Mouse (Mus musculus): Measurements from ENCODE around the gene Stmnd1. TPM values are rescaled to one million over a fixed set of nuclear protein-coding genes. Genes with fewer than 3 reads are reported as not detected.

Gene Stmnd1
- polyA plus RNA-seq, 1 experiment from 2014 or later: 0.10 TPM

DNA sequence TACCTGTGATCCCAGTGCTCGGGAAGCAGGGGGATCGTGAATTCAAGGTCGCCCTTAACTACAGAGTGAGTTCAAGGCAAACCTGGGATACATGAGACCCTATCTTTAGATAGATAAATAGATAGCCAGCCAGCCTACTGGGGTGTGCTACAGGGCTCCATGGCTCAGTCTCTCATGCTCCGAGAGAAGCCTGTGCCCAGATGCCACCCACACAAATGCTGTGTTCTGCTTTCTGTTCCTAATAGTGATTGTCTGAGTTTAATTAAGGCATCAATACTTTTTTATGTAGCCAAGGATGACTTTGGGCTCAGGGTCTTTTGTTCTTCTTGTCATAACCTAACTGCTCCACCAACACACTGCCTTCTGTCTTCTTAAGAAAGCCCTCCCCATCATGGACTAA is 2.2 kb downstream of the Stmnd1 start:
- H3K36me3 ChIP-seq (ENCODE audit: control insufficient read depth, insufficient read depth, low read length): no peaks in the 10 kb centered on the region
- H3K9me3 ChIP-seq (ENCODE audit: control insufficient read depth, low read length): no peaks in the 10 kb centered on the region
- ATAC-seq: no peak
- no peak overlapping the region for H3K4me2 ChIP-seq (ENCODE audit: low read depth, low read length)
- H3K27me3 ChIP-seq (replicated peaks; ENCODE audit: control insufficient read depth, insufficient read depth, low read length): no peaks in the 10 kb centered on the region
- no peak overlapping the region for H3K27ac ChIP-seq (ENCODE audit: low read length)
- no peak overlapping the region for H3K9ac ChIP-seq (ENCODE audit: low read depth, low read length)
- 96% methylated on average over 4 of the region's 4 CpGs for WGBS
- no peak overlapping the region for H3K4me3 ChIP-seq (ENCODE audit: low read length)
- peaks cover 11% of the 10 kb centered on the region for H3K4me1 ChIP-seq (ENCODE audit: control insufficient read depth, insufficient read depth, low read length)

DNA sequence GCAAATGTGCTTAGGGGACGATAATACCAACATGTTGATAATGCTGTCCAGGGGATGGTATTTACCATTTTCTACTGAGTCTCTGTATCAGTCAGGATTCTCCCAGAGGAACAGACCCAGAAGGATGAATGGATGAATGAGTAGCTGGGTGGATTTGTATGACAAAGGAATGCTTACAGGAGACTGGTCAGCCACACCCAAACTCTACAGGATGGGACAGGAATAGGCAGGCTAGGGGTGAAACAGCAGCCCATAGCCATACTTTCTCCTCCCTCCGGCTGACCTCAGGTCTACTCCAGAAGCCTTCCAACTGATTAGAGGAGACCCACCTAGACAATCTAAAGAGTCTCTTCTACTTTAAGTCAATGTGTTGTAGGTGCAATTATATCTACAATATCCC is 9.0 kb downstream of the Stmnd1 start:
- Histone ChIP-seq H3K9me3 (ENCODE audit: control insufficient read depth, low read length) (no peaks in the 10 kb centered on the region), H3K4me3 (ENCODE audit: low read length) (no peak overlapping the region), H3K27ac (ENCODE audit: low read length) (no peak overlapping the region), H3K9ac (ENCODE audit: low read depth, low read length) (no peak overlapping the region), H3K27me3 (replicated peaks; ENCODE audit: control insufficient read depth, insufficient read depth, low read length) (no peaks in the 10 kb centered on the region), H3K36me3 (ENCODE audit: control insufficient read depth, insufficient read depth, low read length) (no peaks in the 10 kb centered on the region), H3K4me2 (ENCODE audit: low read depth, low read length) (no peak overlapping the region), H3K4me1 (ENCODE audit: control insufficient read depth, insufficient read depth, low read length) (no peaks in the 10 kb centered on the region)
- ATAC-seq: no peak
- WGBS: 84% methylated on average over 2 of the region's 2 CpGs

DNA sequence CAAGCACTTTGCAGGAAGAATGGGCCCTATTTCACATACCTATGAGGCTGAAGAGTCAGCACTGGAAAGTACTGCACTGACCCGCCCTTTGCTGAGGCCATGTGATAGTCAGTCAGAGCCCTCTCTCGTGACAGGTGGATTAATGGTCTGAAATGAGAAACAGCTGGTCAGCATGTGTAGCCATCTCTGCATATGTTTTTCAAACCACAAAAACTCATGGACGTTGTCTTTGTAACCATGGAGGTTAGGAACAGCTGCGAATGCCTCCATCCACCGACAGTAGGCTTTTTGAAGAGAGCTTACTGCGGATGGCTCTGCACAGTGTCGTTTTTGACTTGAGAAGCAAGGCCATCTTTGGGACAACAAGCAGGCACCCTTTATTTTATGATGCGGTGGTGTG is 14.3 kb downstream of the Stmnd1 start:
- no peaks in the 10 kb centered on the region for H3K4me1 ChIP-seq (ENCODE audit: control insufficient read depth, insufficient read depth, low read length)
- H3K36me3 ChIP-seq (ENCODE audit: control insufficient read depth, insufficient read depth, low read length): no peaks in the 10 kb centered on the region
- H3K4me3 ChIP-seq (ENCODE audit: low read length): no peak overlapping the region
- no peak overlapping the region for H3K9ac ChIP-seq (ENCODE audit: low read depth, low read length)
- H3K9me3 ChIP-seq (ENCODE audit: control insufficient read depth, low read length): no peaks in the 10 kb centered on the region
- WGBS: 68% methylated on average over 8 of the region's 8 CpGs
- no peak overlapping the region for H3K27ac ChIP-seq (ENCODE audit: low read length)
- no peak overlapping the region for H3K4me2 ChIP-seq (ENCODE audit: low read depth, low read length)
- H3K27me3 ChIP-seq (replicated peaks; ENCODE audit: control insufficient read depth, insufficient read depth, low read length): no peaks in the 10 kb centered on the region
- ATAC-seq: 0 out of 2 replicates have a peak, but pooled peaks have one; percentile 44

DNA sequence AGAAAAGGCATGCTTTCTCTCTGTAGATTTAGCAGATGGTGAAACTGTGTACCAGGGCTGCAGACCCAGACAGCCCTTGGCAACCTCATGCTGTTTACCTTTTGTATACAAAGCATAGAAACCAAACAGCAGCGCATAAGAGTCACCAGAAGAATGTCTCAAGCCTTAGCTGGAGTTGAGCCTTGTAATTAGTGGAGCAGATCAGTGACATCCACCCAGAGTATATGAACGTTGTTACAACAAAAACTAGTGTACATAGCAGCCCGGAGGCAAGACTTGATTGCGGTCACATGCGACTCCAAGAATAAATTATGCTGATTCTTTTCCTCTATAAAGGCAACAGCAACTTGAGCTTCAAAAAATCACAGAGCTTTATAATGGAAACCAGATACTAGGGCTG is 14.9 kb downstream of the Stmnd1 start:
- Histone ChIP-seq H3K9ac (ENCODE audit: low read depth, low read length) (no peak overlapping the region), H3K4me2 (ENCODE audit: low read depth, low read length) (no peak overlapping the region), H3K27me3 (replicated peaks; ENCODE audit: control insufficient read depth, insufficient read depth, low read length) (no peaks in the 10 kb centered on the region), H3K9me3 (ENCODE audit: control insufficient read depth, low read length) (no peaks in the 10 kb centered on the region), H3K4me3 (ENCODE audit: low read length) (no peak overlapping the region), H3K27ac (ENCODE audit: low read length) (no peak overlapping the region), H3K4me1 (ENCODE audit: control insufficient read depth, insufficient read depth, low read length) (no peaks in the 10 kb centered on the region), H3K36me3 (ENCODE audit: control insufficient read depth, insufficient read depth, low read length) (no peaks in the 10 kb centered on the region)
- ATAC-seq: no peak
- WGBS: 85% methylated on average over 5 of the region's 5 CpGs

DNA sequence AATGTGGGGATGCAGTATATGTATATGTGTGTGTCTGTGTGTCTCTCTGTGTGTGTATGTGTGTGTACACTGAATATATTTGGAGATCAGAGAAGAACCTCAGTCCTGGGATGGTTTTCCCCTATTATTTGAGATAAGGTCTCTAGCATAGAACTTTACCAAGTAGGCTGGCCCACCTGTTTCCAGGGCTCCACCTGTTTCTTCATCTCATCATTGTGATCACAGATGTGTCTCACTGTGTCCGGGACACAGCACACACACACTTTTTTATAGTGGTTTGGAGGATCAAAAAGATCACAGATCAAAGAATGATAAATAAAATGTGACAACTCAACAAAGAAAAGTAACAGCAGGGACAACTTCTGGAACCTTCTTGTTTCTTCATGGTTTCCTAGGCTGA is 17.0 kb downstream of the Stmnd1 start:
- ATAC-seq: no peak
- 58% methylated on average over 1 of the region's 1 CpGs for WGBS

DNA sequence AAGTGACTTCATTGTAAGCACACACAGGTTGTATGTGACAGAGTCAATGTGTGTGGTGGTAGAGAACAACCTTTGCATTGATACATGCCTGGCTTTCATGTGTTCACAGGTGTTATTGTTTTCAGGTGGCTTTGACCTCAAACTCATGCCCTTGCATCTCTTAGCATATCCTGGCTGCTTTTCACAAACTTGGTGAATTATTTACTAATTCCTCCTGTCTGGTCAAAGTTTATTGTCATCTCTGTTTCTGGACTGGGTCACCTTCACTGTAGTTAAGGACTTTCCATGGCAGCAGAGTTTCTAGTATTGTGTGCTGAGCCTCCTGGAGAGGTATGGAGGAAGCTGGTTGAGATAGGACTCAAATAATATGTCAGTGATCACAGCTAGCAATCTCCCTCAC is 20.8 kb downstream of the Stmnd1 start:
- no peaks in the 10 kb centered on the region for H3K27me3 ChIP-seq (replicated peaks; ENCODE audit: control insufficient read depth, insufficient read depth, low read length)
- no peak overlapping the region for H3K27ac ChIP-seq (ENCODE audit: low read length)
- no peak overlapping the region for H3K4me3 ChIP-seq (ENCODE audit: low read length)
- H3K9ac ChIP-seq (ENCODE audit: low read depth, low read length): no peak overlapping the region
- H3K4me2 ChIP-seq (ENCODE audit: low read depth, low read length): no peak overlapping the region
- peak; percentile 52; the same call in 1 of the 2 replicates for ATAC-seq
- peaks cover 4% of the 10 kb centered on the region for H3K4me1 ChIP-seq (ENCODE audit: control insufficient read depth, insufficient read depth, low read length)
- no peaks in the 10 kb centered on the region for H3K9me3 ChIP-seq (ENCODE audit: control insufficient read depth, low read length)
- no peaks in the 10 kb centered on the region for H3K36me3 ChIP-seq (ENCODE audit: control insufficient read depth, insufficient read depth, low read length)

More for the DNA sequence above, 17.0 kb downstream of the Stmnd1 start:
- H3K4me3 ChIP-seq (ENCODE audit: low read length): no peak overlapping the region
- no peak overlapping the region for H3K9ac ChIP-seq (ENCODE audit: low read depth, low read length)
- no peaks in the 10 kb centered on the region for H3K9me3 ChIP-seq (ENCODE audit: control insufficient read depth, low read length)
- no peak overlapping the region for H3K4me2 ChIP-seq (ENCODE audit: low read depth, low read length)
- H3K36me3 ChIP-seq (ENCODE audit: control insufficient read depth, insufficient read depth, low read length): no peaks in the 10 kb centered on the region
- no peak overlapping the region for H3K27ac ChIP-seq (ENCODE audit: low read length)
- peaks cover 4% of the 10 kb centered on the region for H3K4me1 ChIP-seq (ENCODE audit: control insufficient read depth, insufficient read depth, low read length)
- no peaks in the 10 kb centered on the region for H3K27me3 ChIP-seq (replicated peaks; ENCODE audit: control insufficient read depth, insufficient read depth, low read length)

DNA sequence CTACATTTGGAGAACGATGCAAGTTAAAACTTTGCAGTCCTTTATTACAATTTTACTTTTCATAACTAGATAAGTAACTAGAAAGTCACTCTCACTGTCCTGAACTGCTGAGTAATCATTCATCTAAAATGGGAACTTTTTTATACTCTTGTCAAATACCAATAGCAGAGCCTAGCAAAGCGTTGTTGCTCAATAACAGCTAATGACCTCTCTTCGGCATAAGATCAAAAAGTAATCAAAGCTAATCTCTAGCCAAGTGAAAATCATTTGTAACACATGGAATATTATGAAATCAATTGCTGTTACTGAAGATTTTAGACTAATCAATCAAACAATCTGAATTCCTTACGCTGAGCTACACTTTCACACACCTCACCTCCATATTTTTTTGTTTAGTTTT is 24.2 kb downstream of the Stmnd1 start:
- Histone ChIP-seq H3K9ac (ENCODE audit: low read depth, low read length) (no peak overlapping the region), H3K36me3 (ENCODE audit: control insufficient read depth, insufficient read depth, low read length) (no peaks in the 10 kb centered on the region), H3K27ac (ENCODE audit: low read length) (no peak overlapping the region), H3K9me3 (ENCODE audit: control insufficient read depth, low read length) (no peaks in the 10 kb centered on the region), H3K4me3 (ENCODE audit: low read length) (no peak overlapping the region), H3K27me3 (replicated peaks; ENCODE audit: control insufficient read depth, insufficient read depth, low read length) (no peaks in the 10 kb centered on the region), H3K4me1 (ENCODE audit: control insufficient read depth, insufficient read depth, low read length) (peaks cover 4% of the 10 kb centered on the region), H3K4me2 (ENCODE audit: low read depth, low read length) (no peak overlapping the region)
- 89% methylated on average over 4 of the region's 4 CpGs for WGBS
- no peak for ATAC-seq

DNA sequence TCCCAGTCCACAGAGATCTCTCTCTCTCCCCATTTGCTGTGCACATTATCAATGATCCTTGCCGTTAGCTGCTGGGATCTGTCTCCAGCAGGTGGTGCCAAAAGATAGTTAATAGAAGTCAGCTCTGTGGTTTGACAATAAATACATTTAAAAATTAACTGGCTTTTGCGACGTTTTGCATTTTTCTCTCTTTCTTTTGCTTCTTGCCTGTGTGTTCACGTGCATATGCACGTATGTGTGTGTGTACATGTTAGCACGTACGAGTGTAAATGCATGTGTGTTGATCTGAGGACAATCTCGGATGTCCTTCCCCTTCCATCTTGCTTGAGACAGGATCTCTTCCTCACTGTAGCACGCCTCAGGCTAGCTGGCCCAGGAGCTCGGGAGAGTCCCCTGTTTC is 37.3 kb downstream of the Stmnd1 start:
- Histone ChIP-seq H3K4me1 (ENCODE audit: control insufficient read depth, insufficient read depth, low read length) (no peaks in the 10 kb centered on the region), H3K9ac (ENCODE audit: low read depth, low read length) (no peak overlapping the region), H3K4me2 (ENCODE audit: low read depth, low read length) (no peak overlapping the region), H3K9me3 (ENCODE audit: control insufficient read depth, low read length) (no peaks in the 10 kb centered on the region), H3K4me3 (ENCODE audit: low read length) (no peak overlapping the region), H3K27ac (ENCODE audit: low read length) (no peak overlapping the region), H3K36me3 (ENCODE audit: control insufficient read depth, insufficient read depth, low read length) (no peaks in the 10 kb centered on the region), H3K27me3 (replicated peaks; ENCODE audit: control insufficient read depth, insufficient read depth, low read length) (no peaks in the 10 kb centered on the region)
- ATAC-seq: no peak
- 43% methylated on average over 10 of the region's 10 CpGs for WGBS

DNA sequence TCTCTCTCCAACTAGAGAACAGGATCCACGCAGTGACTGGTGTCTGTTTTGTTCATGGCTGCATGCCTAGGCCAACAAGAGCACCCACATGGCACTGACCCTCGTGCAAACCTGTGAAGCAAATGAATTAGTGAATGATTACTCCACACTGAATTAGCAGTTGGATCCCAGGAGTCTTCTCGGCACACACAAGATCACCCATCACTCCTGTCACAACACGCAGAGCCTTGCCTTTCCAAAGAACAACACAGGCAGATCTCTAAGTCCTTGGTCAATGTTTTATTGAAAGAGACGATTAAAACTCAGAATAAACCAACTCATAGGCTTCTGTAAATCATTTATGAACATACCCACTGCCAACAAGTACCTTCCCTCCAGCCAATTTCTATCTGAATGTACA is 39.7 kb downstream of the Stmnd1 start:
- H3K9ac ChIP-seq (ENCODE audit: low read depth, low read length): no peak overlapping the region
- H3K4me1 ChIP-seq (ENCODE audit: control insufficient read depth, insufficient read depth, low read length): no peaks in the 10 kb centered on the region
- H3K36me3 ChIP-seq (ENCODE audit: control insufficient read depth, insufficient read depth, low read length): no peaks in the 10 kb centered on the region
- no peak overlapping the region for H3K4me2 ChIP-seq (ENCODE audit: low read depth, low read length)
- WGBS: 67% methylated on average over 5 of the region's 5 CpGs
- ATAC-seq: no peak
- H3K27me3 ChIP-seq (replicated peaks; ENCODE audit: control insufficient read depth, insufficient read depth, low read length): no peaks in the 10 kb centered on the region
- H3K9me3 ChIP-seq (ENCODE audit: control insufficient read depth, low read length): no peaks in the 10 kb centered on the region
- no peak overlapping the region for H3K4me3 ChIP-seq (ENCODE audit: low read length)
- no peak overlapping the region for H3K27ac ChIP-seq (ENCODE audit: low read length)

DNA sequence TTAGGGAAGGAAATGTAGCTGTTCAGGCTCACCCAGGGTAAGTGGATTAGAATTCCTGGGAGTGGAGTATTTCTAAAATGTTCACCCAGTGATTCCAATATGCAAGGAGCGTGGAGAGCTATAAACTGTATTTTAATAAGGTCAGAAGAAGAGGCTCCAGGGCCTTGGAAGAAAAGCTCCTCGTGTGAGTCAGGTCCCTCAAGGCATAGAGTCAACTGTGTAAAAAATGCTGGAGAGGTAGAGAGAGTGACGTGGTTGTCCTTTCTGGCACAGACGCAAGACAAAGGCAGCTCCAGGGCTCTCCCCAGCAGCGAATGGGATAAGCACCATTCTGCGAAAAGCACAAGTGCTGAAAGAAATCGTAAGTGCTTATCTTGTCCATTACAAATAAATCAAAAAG is 41.6 kb downstream of the Stmnd1 start:
- Histone ChIP-seq H3K4me2 (ENCODE audit: low read depth, low read length) (no peak overlapping the region), H3K4me1 (ENCODE audit: control insufficient read depth, insufficient read depth, low read length) (no peaks in the 10 kb centered on the region), H3K9ac (ENCODE audit: low read depth, low read length) (no peak overlapping the region), H3K4me3 (ENCODE audit: low read length) (no peak overlapping the region), H3K27ac (ENCODE audit: low read length) (no peak overlapping the region), H3K9me3 (ENCODE audit: control insufficient read depth, low read length) (no peaks in the 10 kb centered on the region), H3K27me3 (replicated peaks; ENCODE audit: control insufficient read depth, insufficient read depth, low read length) (no peaks in the 10 kb centered on the region), H3K36me3 (ENCODE audit: control insufficient read depth, insufficient read depth, low read length) (no peaks in the 10 kb centered on the region)
- 90% methylated on average over 7 of the region's 7 CpGs for WGBS
- ATAC-seq: no peak
